In genomic region chr12:33057231-33058048, GRCm38 (mm10) we compare ENCODE assay signal across 10 mouse cellular contexts. TPM values are rescaled to one million over a fixed set of nuclear protein-coding genes. Genes with fewer than 3 reads are reported as not detected.
DNase-seq lines count a peak whose midpoint lies in the region; ATAC-seq and TF ChIP-seq lines count a peak whose summit lies in the region.
"Had no signal": no experiment of that assay in that cellular context is flagged by ENCODE, and none has a peak within 500 bp of the region (broad histone marks: within the 10 kb centered on the region; RNA-seq: fewer than 3 reads in every experiment).

No protein-coding gene starts in this region.

- peak overlapping the region; percentile 55 for H3K27ac ChIP-seq in gastrocnemius, adult 2 months
- H3K27ac ChIP-seq in liver, embryonic 13.5 days: no peak overlapping the region
- H3K27ac ChIP-seq: macrophage had no signal

- no peaks in the 10 kb centered on the region for H3K27me3 ChIP-seq in liver, embryonic 13.5 days

- no peaks in the 10 kb centered on the region for H3K36me3 ChIP-seq in liver, embryonic 13.5 days

- H3K4me2 ChIP-seq in liver, embryonic 13.5 days: peak overlapping the region; percentile 44

- WGBS in liver, embryonic 13.5 days (ENCODE audit: insufficient replicate concordance): 16% methylated on average over 19 of the region's 19 CpGs

- 0 out of 2 replicates have a peak, but pooled peaks have one; percentile 34 for ATAC-seq in liver, embryonic 13.5 days (ENCODE audit: low read depth)
- ATAC-seq: Patski had no signal

- no peaks in the 10 kb centered on the region for H3K9me3 ChIP-seq in liver, embryonic 13.5 days (replicated peaks)

- no peak overlapping the region for H3K9ac ChIP-seq in liver, embryonic 13.5 days

- peaks cover 11% of the 10 kb centered on the region for H3K4me1 ChIP-seq in liver, embryonic 13.5 days (replicated peaks)

- H3K4me3 ChIP-seq in gastrocnemius, adult 2 months: peak overlapping the region; percentile 58
- no peak overlapping the region for H3K4me3 ChIP-seq in liver, embryonic 13.5 days (replicated peaks)

- peak; percentile 56 for TF ChIP-seq CTCF in gastrocnemius, adult 2 months (IDR thresholded peaks at IDR 0.05)

- intact Hi-C loops in gastrocnemius, adult 2 months (cut with DNase I): loop anchor here (2.0 kb wide), 1 partner anchor 23 kb away; no protein-coding TSS in a partner anchor

- DNase-seq in ovary, adult 18-20 months (ENCODE audit: low spot score): peak; percentile 43
- no peak for DNase-seq in ovary, postnatal 10 days (ENCODE audit: low spot score)
- peak; percentile 28 for DNase-seq in cerebellum, adult 9-11 months
- DNase-seq in gastrocnemius, adult 2 months: peak; percentile 61
- DNase-seq in induced T-regulatory cell, adult 2 months (ENCODE audit: low read depth): peak; percentile 54
- no peak for DNase-seq in liver, embryonic 13.5 days
- peak; percentile 49 for DNase-seq in naive thymus-derived CD4-positive, alpha-beta T cell, adult 2 months (ENCODE audit: low read depth)
- no peak for DNase-seq in layer of hippocampus, adult 8-10 months (ENCODE audit: low spot score in 2 of 2)

RNA-seq across cellular contexts. Expression of gene Cdhr3, which starts 35.2 kb away (rescaled TPM):
- total RNA-seq in gastrocnemius, adult 2 months (2021): 1 to 10 TPM in 1 of 2 experiments, under 1 TPM in 1; 0.69 to 1.4 TPM
- not detected in 2 replicates for polyA plus RNA-seq in liver, embryonic 13.5 days (2015; fragmentation: Nextera tagmentation; extraction: Ambion mirVana)
- total RNA-seq in layer of hippocampus, adult 8-10 months (2022): 1 to 10 TPM; 1.8 to 2.7 (median 2.3) TPM
- polyA plus RNA-seq: macrophage, Patski had no signal

Comparison
In these comparisons a context has a peak if more than half of its experiments do, and no peak if none do; other contexts are left out.
1. DNase-seq: peak in ovary, adult 18-20 months (single experiment), cerebellum, adult 9-11 months (single experiment), gastrocnemius, adult 2 months (single experiment), induced T-regulatory cell, adult 2 months (single experiment) and naive thymus-derived CD4-positive, alpha-beta T cell, adult 2 months (single experiment); none in ovary, postnatal 10 days (single experiment), liver, embryonic 13.5 days (single experiment) and layer of hippocampus, adult 8-10 months (0 of 2).